Mouse (Mus musculus): Measurements from ENCODE around the gene Pif1. TPM values are rescaled to one million over a fixed set of nuclear protein-coding genes. Genes with fewer than 3 reads are reported as not detected.
A peak's percentile ranks its signal among the peaks of the same experiment; 100 is the strongest.

The Pif1 gene
- 2.0 and 2.1 TPM in 2 replicates for polyA plus RNA-seq (2015; fragmentation: Nextera tagmentation; extraction: Ambion mirVana)

DNA sequence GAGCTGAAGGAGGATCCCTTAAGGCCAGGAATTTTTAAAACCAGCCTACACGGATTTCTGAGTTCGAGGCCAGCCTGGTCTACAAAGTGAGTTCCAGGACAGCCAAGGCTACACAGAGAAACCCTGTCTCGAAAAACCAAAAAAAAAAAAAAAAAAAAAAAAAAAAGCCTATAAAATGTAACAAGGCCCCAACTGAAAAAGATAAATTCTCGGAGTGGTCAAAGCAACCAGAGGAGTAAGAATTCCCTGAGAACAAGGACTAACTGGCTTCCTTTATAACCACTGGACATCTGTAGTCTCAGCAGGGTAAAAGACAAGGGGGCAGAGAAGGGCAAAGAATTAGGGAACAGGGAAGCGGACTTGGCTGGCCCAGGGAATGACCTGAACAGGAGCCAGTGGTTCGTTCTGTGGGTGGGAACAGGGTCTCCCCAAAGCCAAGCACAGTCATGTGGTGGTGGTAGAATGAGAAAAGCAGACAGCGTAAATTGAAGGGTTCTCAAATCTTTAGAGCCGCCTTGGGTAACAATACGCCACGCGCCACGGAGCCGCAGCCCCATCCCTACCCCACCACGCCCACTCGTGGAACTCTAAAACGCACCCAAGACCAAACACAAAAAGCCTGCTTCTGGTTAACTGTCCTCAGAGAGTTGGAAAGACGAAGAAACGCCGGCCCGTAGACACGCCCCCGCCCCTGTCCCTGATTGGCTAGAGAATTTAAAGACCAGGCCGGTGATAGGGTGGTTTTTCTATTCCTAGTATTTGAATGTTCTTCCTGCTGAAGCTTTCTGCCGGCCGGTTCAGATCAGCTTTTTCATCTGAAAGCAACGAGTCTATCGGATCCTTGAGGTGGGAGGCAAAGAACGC is at the start of gene Pif1:
Gene Pif1 (plus strand): TSS at position 755 of the 864 bp plus-strand sequence.
- H3K4me2 ChIP-seq (ENCODE audit: low read length) = peak within 1 kb of the TSS; percentile 99

DNA sequence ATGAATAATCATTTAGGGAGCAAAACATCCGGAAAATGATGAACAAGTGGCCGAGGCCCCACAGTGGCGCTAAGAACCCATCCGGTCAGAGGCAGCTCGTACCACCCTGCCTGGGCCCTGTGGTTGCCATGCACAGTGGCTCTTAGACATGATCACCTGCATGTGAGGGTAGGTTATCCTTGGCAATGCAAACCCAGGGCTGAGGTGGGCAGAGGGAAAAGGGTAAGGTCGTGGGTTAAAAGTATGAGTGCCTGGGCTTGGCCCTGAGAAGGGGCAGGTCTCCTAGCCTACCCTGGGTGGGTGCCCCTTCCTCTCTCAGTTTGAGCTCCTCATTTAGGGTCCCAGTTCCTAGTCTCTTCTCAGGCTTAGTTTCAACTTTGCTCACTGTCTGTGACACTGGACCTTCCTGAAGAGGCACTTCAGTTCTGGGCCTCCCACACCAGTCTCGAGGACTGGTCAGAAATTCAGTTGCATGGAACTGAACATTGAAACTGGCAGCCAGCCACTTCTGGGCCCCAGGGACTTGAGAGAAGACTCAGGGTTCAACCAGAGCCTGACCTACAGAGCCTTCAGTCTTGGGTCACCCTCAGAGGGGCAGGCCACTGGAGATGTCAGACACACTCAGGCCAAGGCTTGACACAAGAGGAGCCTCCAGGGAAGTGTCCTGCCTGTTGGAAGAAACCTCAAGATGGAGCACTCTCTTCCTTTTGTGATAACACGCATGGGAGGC is 48.9 kb upstream of the Pif1 start:
- no peaks in the 10 kb centered on the region for H3K27me3 ChIP-seq (ENCODE audit: control insufficient read depth, insufficient read depth, low read depth, low read length)
- H3K27ac ChIP-seq (ENCODE audit: low read length) = no peak overlapping the region
- no peak overlapping the region for H3K4me2 ChIP-seq (ENCODE audit: low read length)
- 85% methylated on average over 8 of the region's 8 CpGs for WGBS
- H3K9ac ChIP-seq (ENCODE audit: low read depth, low read length) = no peak overlapping the region
- H3K9me3 ChIP-seq (replicated peaks; ENCODE audit: control insufficient read depth, low read length, poor library complexity, severe bottlenecking) = no peaks in the 10 kb centered on the region
- H3K4me3 ChIP-seq (ENCODE audit: low read depth, low read length) = no peak overlapping the region
- H3K36me3 ChIP-seq (ENCODE audit: control insufficient read depth, insufficient read depth, low read length) = no peaks in the 10 kb centered on the region
- H3K4me1 ChIP-seq (ENCODE audit: control insufficient read depth, insufficient read depth, low read length) = no peaks in the 10 kb centered on the region
- ATAC-seq = no peak

More for the DNA sequence above, at the start of gene Pif1:
- Histone ChIP-seq H3K27ac (ENCODE audit: low read length) (no peak within 1 kb of the TSS), H3K27me3 (ENCODE audit: control insufficient read depth, insufficient read depth, low read depth, low read length) (no peaks in the 10 kb centered on the region), H3K4me1 (ENCODE audit: control insufficient read depth, insufficient read depth, low read length) (peaks cover 16% of the 10 kb centered on the region), H3K4me3 (ENCODE audit: low read depth, low read length) (peak within 1 kb of the TSS; percentile 54), H3K9me3 (replicated peaks; ENCODE audit: control insufficient read depth, low read length, poor library complexity, severe bottlenecking) (no peaks in the 10 kb centered on the region), H3K36me3 (ENCODE audit: control insufficient read depth, insufficient read depth, low read length) (no peaks in the 10 kb centered on the region), H3K9ac (ENCODE audit: low read depth, low read length) (peak within 1 kb of the TSS; percentile 64)
- 10% methylated on average over 28 of the region's 28 CpGs for WGBS
- peak; percentile 87 for ATAC-seq

GRCm38 (mm10) chr9:65539697-65540096 is 47.3 kb upstream of the Pif1 start:
- Histone ChIP-seq H3K4me3 (ENCODE audit: low read depth, low read length) (no peak overlapping the region), H3K27ac (ENCODE audit: low read length) (no peak overlapping the region), H3K4me1 (ENCODE audit: control insufficient read depth, insufficient read depth, low read length) (no peaks in the 10 kb centered on the region), H3K9ac (ENCODE audit: low read depth, low read length) (no peak overlapping the region), H3K36me3 (ENCODE audit: control insufficient read depth, insufficient read depth, low read length) (no peaks in the 10 kb centered on the region), H3K4me2 (ENCODE audit: low read length) (no peak overlapping the region), H3K9me3 (replicated peaks; ENCODE audit: control insufficient read depth, low read length, poor library complexity, severe bottlenecking) (no peaks in the 10 kb centered on the region), H3K27me3 (ENCODE audit: control insufficient read depth, insufficient read depth, low read depth, low read length) (no peaks in the 10 kb centered on the region)
- WGBS = 85% methylated on average over 9 of the region's 9 CpGs
- no peak for ATAC-seq

- H3K27ac ChIP-seq (ENCODE audit: low read length) = no peak overlapping the region
- no peaks in the 10 kb centered on the region for H3K9me3 ChIP-seq (replicated peaks; ENCODE audit: control insufficient read depth, low read length, poor library complexity, severe bottlenecking)
- H3K4me3 ChIP-seq (ENCODE audit: low read depth, low read length) = no peak overlapping the region
- H3K4me1 ChIP-seq (ENCODE audit: control insufficient read depth, insufficient read depth, low read length) = no peaks in the 10 kb centered on the region
- 75% methylated on average over 13 of the region's 13 CpGs for WGBS
- ATAC-seq = no peak
- no peak overlapping the region for H3K9ac ChIP-seq (ENCODE audit: low read depth, low read length)
- H3K36me3 ChIP-seq (ENCODE audit: control insufficient read depth, insufficient read depth, low read length) = no peaks in the 10 kb centered on the region
- no peaks in the 10 kb centered on the region for H3K27me3 ChIP-seq (ENCODE audit: control insufficient read depth, insufficient read depth, low read depth, low read length)
- H3K4me2 ChIP-seq (ENCODE audit: low read length) = no peak overlapping the region
Measured at GRCm38 (mm10) chr9:65541126-65542068, 45.6 kb upstream of the Pif1 start.

DNA sequence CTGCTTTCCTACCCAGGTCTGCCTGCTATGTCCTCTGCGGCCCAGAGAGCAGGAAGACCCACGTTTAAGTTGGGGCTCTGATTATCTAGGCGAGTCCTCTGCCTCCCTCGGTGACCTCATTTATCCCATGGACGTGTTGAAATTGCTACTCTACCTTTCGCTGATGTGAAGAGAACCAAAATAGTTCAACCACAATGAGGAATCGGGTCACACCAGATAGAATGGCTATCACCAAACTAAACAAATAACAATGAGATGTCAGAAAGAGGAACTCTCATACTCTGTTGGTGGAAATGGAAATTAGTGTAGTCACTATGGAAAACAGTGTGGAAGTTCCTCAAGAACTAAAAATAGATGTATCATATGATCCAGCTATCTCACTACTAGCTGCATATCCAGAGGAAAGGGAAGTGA is 44.8 kb upstream of the Pif1 start:
- no peaks in the 10 kb centered on the region for H3K4me1 ChIP-seq (ENCODE audit: control insufficient read depth, insufficient read depth, low read length)
- H3K36me3 ChIP-seq (ENCODE audit: control insufficient read depth, insufficient read depth, low read length) = no peaks in the 10 kb centered on the region
- no peak overlapping the region for H3K4me2 ChIP-seq (ENCODE audit: low read length)
- no peak for ATAC-seq
- no peak overlapping the region for H3K4me3 ChIP-seq (ENCODE audit: low read depth, low read length)
- no peaks in the 10 kb centered on the region for H3K27me3 ChIP-seq (ENCODE audit: control insufficient read depth, insufficient read depth, low read depth, low read length)
- WGBS = 88% methylated on average over 7 of the region's 7 CpGs
- H3K9me3 ChIP-seq (replicated peaks; ENCODE audit: control insufficient read depth, low read length, poor library complexity, severe bottlenecking) = no peaks in the 10 kb centered on the region
- H3K27ac ChIP-seq (ENCODE audit: low read length) = no peak overlapping the region
- no peak overlapping the region for H3K9ac ChIP-seq (ENCODE audit: low read depth, low read length)

- Histone ChIP-seq H3K27ac (ENCODE audit: low read length) (no peak overlapping the region), H3K4me1 (ENCODE audit: control insufficient read depth, insufficient read depth, low read length) (no peaks in the 10 kb centered on the region), H3K27me3 (ENCODE audit: control insufficient read depth, insufficient read depth, low read depth, low read length) (no peaks in the 10 kb centered on the region), H3K4me2 (ENCODE audit: low read length) (no peak overlapping the region), H3K9ac (ENCODE audit: low read depth, low read length) (no peak overlapping the region; the same call in 1 of the 2 replicates), H3K4me3 (ENCODE audit: low read depth, low read length) (no peak overlapping the region), H3K9me3 (replicated peaks; ENCODE audit: control insufficient read depth, low read length, poor library complexity, severe bottlenecking) (no peaks in the 10 kb centered on the region), H3K36me3 (ENCODE audit: control insufficient read depth, insufficient read depth, low read length) (no peaks in the 10 kb centered on the region)
- no peak for ATAC-seq
- 73% methylated on average over 10 of the region's 10 CpGs for WGBS
Measured at GRCm38 (mm10) chr9:65545635-65546412, 41.1 kb upstream of the Pif1 start.

- 60% methylated on average over 4 of the region's 4 CpGs for WGBS
- Histone ChIP-seq H3K36me3 (ENCODE audit: control insufficient read depth, insufficient read depth, low read length) (no peaks in the 10 kb centered on the region), H3K9me3 (replicated peaks; ENCODE audit: control insufficient read depth, low read length, poor library complexity, severe bottlenecking) (no peaks in the 10 kb centered on the region), H3K9ac (ENCODE audit: low read depth, low read length) (no peak overlapping the region), H3K27me3 (ENCODE audit: control insufficient read depth, insufficient read depth, low read depth, low read length) (no peaks in the 10 kb centered on the region), H3K4me2 (ENCODE audit: low read length) (no peak overlapping the region), H3K27ac (ENCODE audit: low read length) (no peak overlapping the region), H3K4me1 (ENCODE audit: control insufficient read depth, insufficient read depth, low read length) (no peaks in the 10 kb centered on the region), H3K4me3 (ENCODE audit: low read depth, low read length) (no peak overlapping the region)
- no peak for ATAC-seq
Measured at GRCm38 (mm10) chr9:65546413-65546695, 40.6 kb upstream of the Pif1 start.

DNA sequence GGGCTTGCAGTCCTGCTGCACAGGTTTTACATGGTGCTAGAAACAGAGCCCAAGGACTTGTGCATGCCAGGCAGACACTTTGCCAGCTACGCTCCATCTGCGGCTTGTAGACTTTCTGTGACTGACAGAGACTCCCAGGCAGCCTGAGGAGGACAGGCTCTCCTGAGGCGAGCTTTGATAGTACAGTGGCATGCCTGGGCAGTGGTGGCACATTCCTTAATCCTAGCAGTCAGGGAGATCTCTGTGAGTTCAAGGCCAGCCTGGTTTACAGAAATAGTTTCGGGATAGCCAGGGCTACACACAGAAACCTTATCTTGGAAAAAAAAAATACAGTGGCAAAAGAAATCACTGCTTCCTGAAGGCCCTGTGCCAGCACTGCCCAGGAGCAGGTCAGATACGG is 39.8 kb upstream of the Pif1 start:
- Histone ChIP-seq H3K4me3 (ENCODE audit: low read depth, low read length) (no peak overlapping the region), H3K27me3 (ENCODE audit: control insufficient read depth, insufficient read depth, low read depth, low read length) (no peaks in the 10 kb centered on the region), H3K9me3 (replicated peaks; ENCODE audit: control insufficient read depth, low read length, poor library complexity, severe bottlenecking) (no peaks in the 10 kb centered on the region), H3K9ac (ENCODE audit: low read depth, low read length) (no peak overlapping the region), H3K36me3 (ENCODE audit: control insufficient read depth, insufficient read depth, low read length) (no peaks in the 10 kb centered on the region), H3K4me1 (ENCODE audit: control insufficient read depth, insufficient read depth, low read length) (no peaks in the 10 kb centered on the region), H3K27ac (ENCODE audit: low read length) (no peak overlapping the region), H3K4me2 (ENCODE audit: low read length) (no peak overlapping the region)
- no peak for ATAC-seq
- WGBS = 89% methylated on average over 5 of the region's 5 CpGs
